Mouse (Mus musculus): ENCODE data around the gene Hcfc1r1. TPM values are rescaled to one million over a fixed set of nuclear protein-coding genes. Genes with fewer than 3 reads are reported as not detected.

Hcfc1r1 gene
- total RNA-seq, 2 experiments from 2014 or later, result 126 to 137 TPM

DNA sequence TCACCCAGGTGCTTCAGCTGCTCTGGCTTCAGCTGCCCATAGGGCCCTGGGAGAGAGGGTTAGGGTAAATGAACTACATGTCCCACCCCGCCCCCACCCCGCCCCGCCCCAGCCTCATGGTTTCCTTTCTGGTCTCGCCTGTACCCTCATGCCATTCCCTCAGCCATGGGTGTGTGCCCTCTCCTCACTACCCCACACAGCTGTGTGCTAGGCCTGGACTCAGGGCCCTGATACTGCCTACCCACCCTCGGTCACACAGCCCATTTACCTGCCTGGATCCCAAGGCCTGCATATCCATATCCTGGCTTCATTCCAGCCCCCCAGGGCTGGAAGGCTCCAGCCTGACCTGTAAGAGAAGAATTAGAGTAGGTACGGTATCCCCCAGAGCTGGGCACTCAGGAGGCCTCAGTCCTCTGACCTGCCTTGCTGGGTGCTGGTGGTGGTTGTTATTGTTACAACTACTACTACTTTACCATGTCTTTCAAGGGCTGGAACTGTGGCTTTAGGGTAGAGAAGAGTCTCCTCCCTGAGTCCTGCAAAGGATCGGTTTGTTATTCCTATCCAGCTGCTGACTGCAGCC lies 32.2 kb downstream of the Hcfc1r1 start:
- intact Hi-C loops (cut with DNase I), result loop anchor here (5.0 kb wide), 1 partner anchor 33 kb away; the partner anchor contains the start of genes Hcfc1r1 and Thoc6
- DNase-seq (ENCODE audit: low spot score in 2 of 2), result no peak

DNA sequence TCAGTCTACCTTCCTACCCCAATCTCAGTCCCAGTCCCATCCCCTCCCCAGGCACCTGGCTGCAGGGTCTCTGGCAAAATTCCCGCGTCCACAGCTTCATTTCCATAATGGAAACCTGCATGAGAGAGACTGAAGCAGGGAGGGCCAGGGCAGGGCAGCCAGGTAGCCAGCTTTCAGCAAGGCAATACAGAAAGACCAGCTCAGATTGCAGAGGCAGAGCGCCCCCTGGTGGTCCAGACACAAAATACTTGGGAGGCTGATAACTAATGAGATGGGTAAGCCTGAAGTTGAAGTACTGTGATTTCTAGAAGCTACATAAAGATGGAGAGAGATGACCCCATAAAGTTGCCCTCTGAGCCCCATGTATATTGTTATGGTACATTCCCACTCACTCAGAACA lies 32.8 kb downstream of the Hcfc1r1 start:
- intact Hi-C loops (cut with DNase I), result loop anchor here (5.0 kb wide), 1 partner anchor 34 kb away; the partner anchor contains the start of genes Hcfc1r1 and Thoc6
- peak; percentile 70 to 74 for DNase-seq (ENCODE audit: low spot score in 2 of 2)

DNA sequence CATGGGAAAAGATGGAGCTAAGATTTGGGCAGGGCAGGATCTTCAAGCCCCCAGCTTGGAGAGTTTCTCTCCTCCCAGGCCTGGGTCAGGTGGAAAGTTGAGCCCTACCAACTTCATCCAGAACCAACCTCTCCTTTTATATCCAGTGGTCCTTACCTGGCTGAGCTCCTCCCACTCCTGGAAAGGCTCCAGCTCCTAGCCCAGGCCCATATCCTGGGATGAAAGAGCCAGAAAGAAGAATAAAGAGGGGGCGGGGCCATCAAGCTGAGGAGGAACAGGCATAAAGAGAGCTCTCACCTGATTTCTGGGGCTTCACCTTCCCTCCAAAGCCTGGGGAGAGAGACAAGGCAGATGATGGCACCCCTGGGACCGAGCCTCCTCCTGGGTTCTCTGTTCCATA lies 43.6 kb downstream of the Hcfc1r1 start:
- DNase-seq (ENCODE audit: low spot score in 2 of 2), result no peak
- intact Hi-C loops (cut with DNase I), result no loop called here

DNA sequence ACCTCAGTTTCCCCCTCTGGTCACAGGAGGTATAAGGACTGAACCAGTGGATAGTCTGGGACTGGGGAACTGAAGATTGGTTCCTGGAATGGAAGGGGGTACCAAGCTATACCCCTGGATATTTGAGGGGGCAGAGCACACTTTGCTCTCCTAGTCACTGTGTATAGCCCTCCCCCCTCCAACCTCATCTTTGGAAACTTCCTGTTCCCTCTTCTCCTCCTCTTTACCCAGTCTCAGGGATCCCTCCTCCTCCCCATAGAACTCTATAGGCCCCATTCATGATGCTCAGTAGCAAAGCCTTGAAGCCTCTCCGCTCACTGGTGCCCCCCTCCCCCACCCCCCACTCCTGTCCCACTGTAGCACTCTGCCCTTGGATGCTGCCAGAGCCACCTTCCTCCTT lies 46.1 kb downstream of the Hcfc1r1 start:
- intact Hi-C loops (cut with DNase I), result no loop called here

DNA sequence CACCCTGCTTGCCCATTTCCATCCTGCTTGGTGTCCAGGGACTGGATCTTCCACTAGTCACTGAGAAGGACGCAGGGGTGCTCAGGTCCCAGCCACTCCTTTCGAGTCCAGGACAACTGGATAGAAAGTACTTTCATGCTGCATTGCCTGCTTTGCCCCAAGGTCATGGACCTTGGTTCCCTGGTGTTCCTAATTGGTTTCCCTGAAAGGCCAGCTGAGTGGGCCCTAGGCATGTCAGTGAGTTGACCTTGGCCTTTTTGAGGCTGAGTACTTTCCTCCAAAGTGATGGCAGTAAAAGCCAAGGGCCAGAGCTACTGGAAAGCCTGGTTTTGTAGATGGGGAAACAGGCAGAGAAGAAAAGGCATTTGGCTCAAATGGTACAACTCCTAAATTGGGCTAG lies 48.5 kb downstream of the Hcfc1r1 start:
- intact Hi-C loops (cut with DNase I), result no loop called here
- DNase-seq (ENCODE audit: low spot score in 2 of 2), result no peak

More for the DNA sequence above, 46.1 kb downstream of the Hcfc1r1 start:
- DNase-seq (ENCODE audit: low spot score in 2 of 2), result no peak

DNA sequence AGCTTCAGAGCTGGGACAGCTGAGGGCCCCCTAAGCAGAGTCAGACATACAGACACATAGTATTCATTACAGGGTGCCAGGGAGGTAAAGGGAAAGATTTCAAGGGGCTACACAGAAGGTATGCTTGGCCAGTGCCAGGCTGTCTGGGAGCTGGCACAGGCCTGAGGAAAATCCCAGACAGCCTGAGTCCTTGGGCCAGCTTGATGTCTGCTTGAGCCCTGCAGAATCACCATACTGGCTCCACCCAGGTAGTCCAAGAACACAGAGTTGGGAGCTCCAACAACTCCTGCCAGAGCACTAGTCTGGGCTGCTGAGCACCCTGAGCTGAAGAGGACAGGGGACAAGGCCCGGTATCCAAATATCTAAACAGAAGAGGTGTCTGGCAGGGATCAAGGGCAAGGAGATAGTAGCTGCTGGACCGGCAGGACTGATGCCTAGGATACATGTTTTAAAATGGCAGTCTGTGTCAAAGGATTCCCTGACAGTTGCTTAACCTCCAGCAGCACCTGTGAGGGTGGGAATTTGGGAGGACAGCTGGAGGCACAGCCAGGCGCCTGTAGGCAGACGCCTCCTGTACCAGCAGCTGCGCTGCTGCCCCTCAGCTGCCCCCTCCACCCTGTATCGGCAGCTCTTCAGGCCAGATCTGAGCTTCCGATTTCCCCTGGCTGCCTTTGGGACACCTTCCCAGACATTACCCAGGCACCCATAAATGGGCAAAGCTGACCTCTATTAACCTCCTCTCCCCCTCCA lies 49.2 kb downstream of the Hcfc1r1 start, which contains the start of gene 1520401A03Rik:
TSS of gene 1520401A03Rik (minus strand) at position 408 of the 750 bp plus-strand sequence.
- intact Hi-C loops (cut with DNase I), result no loop called here
- DNase-seq (ENCODE audit: low spot score in 2 of 2), result no peak

Other genes starting within 250 kb of the Hcfc1r1 start
- gene Vmn2r117, start 193.9 kb upstream of the Hcfc1r1 start, total RNA-seq (2021), result not detected
- 1 to 10 TPM; 6.0 to 6.8 TPM for gene Zfp213, start 109.4 kb upstream of the Hcfc1r1 start, total RNA-seq (2021)
- gene Zfp13, start 74.1 kb upstream of the Hcfc1r1 start, total RNA-seq (2021), result 10 to 100 TPM; 26.0 to 26.4 TPM
- gene Zscan10, start 72.7 kb upstream of the Hcfc1r1 start, total RNA-seq (2021), result not detected
- under 1 TPM; 0.12 to 0.16 TPM for gene Mmp25, start 28.3 kb upstream of the Hcfc1r1 start, total RNA-seq (2021)
- gene Bicdl2, start 13.1 kb upstream of the Hcfc1r1 start, total RNA-seq (2021), result not detected
- gene Thoc6, start 286 bp downstream of the Hcfc1r1 start, total RNA-seq (2021), result 1 to 10 TPM; 5.3 to 7.0 TPM
- gene Tnfrsf12a, start 3.9 kb downstream of the Hcfc1r1 start, total RNA-seq (2021), result 1 to 10 TPM; 8.8 to 9.9 TPM
- gene Cldn6, start 5.7 kb downstream of the Hcfc1r1 start, total RNA-seq (2021), result not detected
- under 1 TPM in 1 of 2 experiments, not detected in 1; 0.30 TPM for gene Cldn9, start 10.4 kb downstream of the Hcfc1r1 start, total RNA-seq (2021)
- under 1 TPM in 1 of 2 experiments, not detected in 1; 0.10 TPM for gene 1520401A03Rik, start 49.2 kb downstream of the Hcfc1r1 start, total RNA-seq (2021)
- gene Pkmyt1, start 52.7 kb downstream of the Hcfc1r1 start, total RNA-seq (2021), result 1 to 10 TPM; 4.1 to 4.7 TPM
- gene Paqr4, start 67.3 kb downstream of the Hcfc1r1 start, total RNA-seq (2021), result 10 to 100 TPM; 58.7 to 62.9 TPM
- gene Kremen2, start 72.2 kb downstream of the Hcfc1r1 start, total RNA-seq (2021), result under 1 TPM; 0.48 to 0.81 TPM
- 100 to 1,000 TPM; 354 to 411 TPM for gene Flywch1, start 98.0 kb downstream of the Hcfc1r1 start, total RNA-seq (2021)
- 10 to 100 TPM; 11.4 to 16.2 TPM for gene Flywch2, start 112.5 kb downstream of the Hcfc1r1 start, total RNA-seq (2021)
- gene Srrm2, start 116.9 kb downstream of the Hcfc1r1 start, total RNA-seq (2021), result 100 to 1,000 TPM; 420 to 743 TPM
- gene Elob, start 155.5 kb downstream of the Hcfc1r1 start, total RNA-seq (2021), result 100 to 1,000 TPM; 330 to 406 TPM
- not detected for gene Prss33, start 162.5 kb downstream of the Hcfc1r1 start, total RNA-seq (2021)
- not detected for gene Prss32, start 170.3 kb downstream of the Hcfc1r1 start, total RNA-seq (2021)
- gene Prss41, start 170.6 kb downstream of the Hcfc1r1 start, total RNA-seq (2021), result 1 to 10 TPM; 1.5 to 1.6 TPM
- gene Prss21, start 194.5 kb downstream of the Hcfc1r1 start, total RNA-seq (2021), result not detected
- gene Dcpp1, start 207.3 kb downstream of the Hcfc1r1 start, total RNA-seq (2021), result not detected
- gene Dcpp2, start 207.3 kb downstream of the Hcfc1r1 start, total RNA-seq (2021), result not detected
- not detected for gene Dcpp3, start 243.9 kb downstream of the Hcfc1r1 start, total RNA-seq (2021)